Mouse (Mus musculus): ENCODE measurements around the gene Rgma. TPM values are rescaled to one million over a fixed set of nuclear protein-coding genes. Genes with fewer than 3 reads are reported as not detected.

The Rgma gene
- total RNA-seq, 4 experiments from 2014 or later: 63.8 to 70.3 (median 64.4) TPM

- DNase-seq (ENCODE audit: low spot score in 2 of 2): no peak
Observed at GRCm38 (mm10) chr7:73433637-73434335, 58.5 kb downstream of the Rgma start.

- no peak for DNase-seq (ENCODE audit: low spot score in 2 of 2)
Observed at GRCm38 (mm10) chr7:73434336-73434677, 59.0 kb downstream of the Rgma start.

GRCm38 (mm10) chr7:73435685-73436084, 60.4 kb downstream of the Rgma start:
- no peak for DNase-seq (ENCODE audit: low spot score in 2 of 2)

DNA sequence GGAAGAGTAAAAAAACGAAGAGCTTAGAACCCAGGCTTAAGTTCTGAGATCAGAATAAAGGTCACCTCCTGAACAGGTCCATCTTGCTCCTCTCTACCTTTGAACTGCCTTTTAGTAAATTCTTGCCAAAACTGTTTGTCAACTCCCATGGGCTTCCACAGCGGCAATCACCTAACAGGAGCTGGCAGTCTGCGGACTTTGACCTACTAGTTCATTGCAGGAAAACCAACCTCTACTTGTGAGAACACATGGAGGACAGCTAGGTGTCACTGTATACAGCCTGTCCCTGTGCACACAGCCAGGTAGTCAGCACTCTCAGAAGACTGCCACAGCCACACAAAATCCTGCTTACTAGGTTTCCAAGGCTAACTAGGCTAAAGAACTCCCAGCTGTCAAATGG, 66.5 kb downstream of the Rgma start:
- no peak for DNase-seq (ENCODE audit: low spot score in 2 of 2)

GRCm38 (mm10) chr7:73442246-73442645, 66.9 kb downstream of the Rgma start:
- no peak for DNase-seq (ENCODE audit: low spot score in 2 of 2)

- DNase-seq (ENCODE audit: low spot score in 2 of 2): no peak
Observed at GRCm38 (mm10) chr7:73451594-73451993, 76.3 kb downstream of the Rgma start.

GRCm38 (mm10) chr7:73452187-73452808, 77.0 kb downstream of the Rgma start:
- DNase-seq (ENCODE audit: low spot score in 2 of 2): no peak

DNA sequence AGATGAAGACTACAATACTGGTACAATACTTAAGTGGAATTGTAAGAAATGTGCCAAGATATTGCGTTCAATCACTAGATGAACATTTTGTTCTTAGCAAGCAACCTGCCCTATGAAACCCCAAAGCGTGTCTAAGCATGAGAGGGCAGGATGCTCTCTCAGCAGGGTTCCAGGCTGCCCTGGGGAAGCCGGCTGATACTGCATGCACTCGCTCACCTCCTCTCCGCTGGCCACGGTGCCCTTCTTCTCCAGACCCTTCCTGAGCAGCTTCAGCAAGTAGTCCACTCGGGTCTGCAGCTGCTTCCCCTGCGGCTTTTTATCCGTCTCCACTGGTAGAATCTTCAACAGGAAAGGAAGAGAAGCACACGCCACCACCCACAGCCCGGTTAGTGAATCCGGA, 78.8 kb downstream of the Rgma start:
- DNase-seq (ENCODE audit: low spot score in 2 of 2): no peak

GRCm38 (mm10) chr7:73463546-73463945, 88.2 kb downstream of the Rgma start:
- DNase-seq (ENCODE audit: low spot score in 2 of 2): no peak

DNA sequence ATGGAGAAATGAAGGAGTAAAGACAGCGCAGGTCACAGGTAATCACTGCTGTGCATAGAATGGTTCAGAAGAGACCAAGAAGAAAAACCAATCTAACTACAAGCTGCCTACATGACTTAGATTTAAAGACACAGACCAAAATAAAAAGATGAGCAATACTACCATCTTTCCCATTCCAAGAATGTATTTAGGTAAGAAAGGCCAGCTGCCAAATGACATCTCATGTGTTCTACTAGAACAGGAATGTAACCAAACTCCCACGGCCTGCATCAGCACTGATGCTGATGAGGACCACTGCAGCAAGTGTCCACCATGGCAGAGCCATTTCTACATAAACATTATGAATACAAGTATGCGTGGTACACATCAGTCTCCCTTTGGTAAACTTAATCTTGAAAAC, 92.4 kb downstream of the Rgma start:
- no peak for DNase-seq (ENCODE audit: low spot score in 2 of 2)

Other genes starting within 250 kb of the Rgma start
- gene Chd2, start 166.3 kb downstream of the Rgma start, total RNA-seq (2022): 10 to 100 TPM; 45.2 to 57.4 (median 48.6) TPM